8 mouse cellular contexts compared by ENCODE assay signal in genomic region chr2:155053512-155053911, GRCm38 (mm10). TPM values are rescaled to one million over a fixed set of nuclear protein-coding genes. Genes with fewer than 3 reads are reported as not detected.
DNase-seq lines count a peak whose midpoint lies in the region; ATAC-seq and TF ChIP-seq lines count a peak whose summit lies in the region.
"Not testable (repeated sequence)": the region's sequence is repeated elsewhere in the genome, so short reads cannot be mapped to it uniquely, and the experiment has no call there.
"Had no signal": no experiment of that assay in that cellular context is flagged by ENCODE, and none has a peak within 500 bp of the region (broad histone marks: within the 10 kb centered on the region; RNA-seq: fewer than 3 reads in every experiment).

No protein-coding gene starts in this region.

- H3K27me3 ChIP-seq in CH12.LX (replicated peaks); liver, adult 2 months (ENCODE audit: control insufficient read depth, insufficient read depth, low read length); liver, postnatal 0 days (ENCODE audit: insufficient read depth, low read length): not testable (repeated sequence)

- not testable (repeated sequence) for TF ChIP-seq POLR2A in CH12.LX (IDR thresholded peaks at IDR 0.05; ENCODE audit: low read depth, low read length); liver, adult 2 months (IDR thresholded peaks at IDR 0.05; ENCODE audit: extremely low read depth, insufficient read depth, low read length)

- H3K9me3 ChIP-seq in CH12.LX (replicated peaks; ENCODE audit: low read length); ES-E14 (ENCODE audit: control insufficient read depth, insufficient read depth, low read depth, low read length); liver, postnatal 0 days (ENCODE audit: low read length): not testable (repeated sequence)

- H3K9ac ChIP-seq in CH12.LX (ENCODE audit: insufficient read depth, low read depth); ES-E14 (ENCODE audit: insufficient read depth, low read depth, low read length, poor library complexity, severe bottlenecking); liver, adult 2 months (ENCODE audit: low read depth, low read length); liver, postnatal 0 days (replicated peaks): not testable (repeated sequence)

- DNase-seq in CH12.LX (ENCODE audit: extremely low read depth); ES-E14 (ENCODE audit: low read depth, low spot score); liver, postnatal 0 days: not testable (repeated sequence)
- peak; percentile 60 for DNase-seq in liver, adult 2 months (ENCODE audit: extremely low read depth, low read depth, low spot score)

- dilution Hi-C loops in CH12.LX (cut with MboI; ENCODE audit: extremely low pct_ligation_motif_present, extremely low pct_unique_long_range_greater_than_20kb, low sequenced_read_pairs): not testable (repeated sequence)

- not testable (repeated sequence) for ATAC-seq in liver, postnatal 0 days

- not testable (repeated sequence) for TF ChIP-seq CTCF in CH12.LX (conservative IDR thresholded peaks at IDR 0.05 in 1 of 2, IDR thresholded peaks at IDR 0.05 in 1 of 2; ENCODE audit: low read depth in 2 of 2, low read length in 2 of 2); liver, adult 2 months (IDR thresholded peaks at IDR 0.05; ENCODE audit: low read depth, low read length); liver, postnatal 0 days (IDR thresholded peaks at IDR 0.05; ENCODE audit: low read depth)

- not testable (repeated sequence) for TF ChIP-seq EP300 in CH12.LX (IDR thresholded peaks at IDR 0.05; ENCODE audit: low read length); liver, postnatal 0 days (IDR thresholded peaks at IDR 0.05; ENCODE audit: low read depth)

- peaks cover 2 to 47% of the 10 kb centered on the region in 2 experiments for H3K36me3 ChIP-seq in CH12.LX (replicated peaks in 1 of 2; ENCODE audit: control insufficient read depth in 1 of 2, insufficient read depth in 1 of 2, low read length in 1 of 2)
- H3K36me3 ChIP-seq in ES-E14 (ENCODE audit: control insufficient read depth, insufficient read depth, low read length, poor library complexity, severe bottlenecking); liver, adult 2 months (ENCODE audit: control insufficient read depth, insufficient read depth, low read length); liver, postnatal 0 days (replicated peaks; ENCODE audit: insufficient read depth, low read length): not testable (repeated sequence)

- in situ Hi-C loops in CH12.LX (cut with MboI; ENCODE audit: low pct_ligation_motif_present, low pct_unique_long_range_greater_than_20kb, low sequenced_read_pairs); ES-E14 (cut with MboI; ENCODE audit: low sequenced_read_pairs in 2 of 2, unreplicated experiment in 2 of 2): not testable (repeated sequence)

- H3K4me2 ChIP-seq in CH12.LX (ENCODE audit: insufficient read depth, low read depth, poor library complexity, severe bottlenecking); liver, postnatal 0 days (ENCODE audit: low read depth, low read length): not testable (repeated sequence)

- not testable (repeated sequence) for TF ChIP-seq RAD21 in CH12.LX (IDR thresholded peaks at IDR 0.05; ENCODE audit: low read depth, low read length)

- H3K4me3 ChIP-seq in CH12.LX (replicated peaks in 1 of 3; ENCODE audit: low read depth in 2 of 3, low read length in 2 of 3, poor library complexity in 1 of 3); ES-E14 (ENCODE audit: insufficient read depth in 1 of 2, low read depth in 1 of 2, low read length in 2 of 2, poor library complexity in 1 of 2, severe bottlenecking in 1 of 2); liver, adult 2 months (ENCODE audit: insufficient read depth, low read depth, low read length); liver, postnatal 0 days (ENCODE audit: low read depth, low read length): not testable (repeated sequence)

- H3K4me1 ChIP-seq in CH12.LX (ENCODE audit: control insufficient read depth in 1 of 2, insufficient read depth in 2 of 2): peaks cover 4 to 47% of the 10 kb centered on the region in 2 experiments
- not testable (repeated sequence) for H3K4me1 ChIP-seq in ES-E14 (ENCODE audit: control insufficient read depth in 2 of 2, insufficient read depth in 2 of 2, low read length in 2 of 2, poor library complexity in 1 of 2)
- H3K4me1 ChIP-seq in liver, adult 2 months (ENCODE audit: control insufficient read depth, insufficient read depth, low read length): peaks cover 45% of the 10 kb centered on the region
- peaks cover 25% of the 10 kb centered on the region for H3K4me1 ChIP-seq in liver, postnatal 0 days (ENCODE audit: insufficient read depth)

- 67% methylated on average over 8 of the region's 8 CpGs for WGBS in liver, adult 2 months
- 79% methylated on average over 8 of the region's 8 CpGs for WGBS in liver, postnatal 0 days (ENCODE audit: insufficient replicate concordance)

- H3K27ac ChIP-seq in CH12.LX (ENCODE audit: insufficient read depth, low read depth); ES-E14 (ENCODE audit: insufficient read depth, low read depth, low read length, poor library complexity, severe bottlenecking): not testable (repeated sequence)
- H3K27ac ChIP-seq in liver, adult 2 months (replicated peaks; ENCODE audit: insufficient read depth, low read depth, low read length): peak overlapping the region; percentile 100
- H3K27ac ChIP-seq in liver, postnatal 0 days (ENCODE audit: low read depth): peak overlapping the region; percentile 95

- H3K79me2 ChIP-seq in CH12.LX (replicated peaks; ENCODE audit: control insufficient read depth, extremely low read depth, insufficient read depth, poor library complexity, severe bottlenecking); liver, adult 2 months (ENCODE audit: control insufficient read depth, insufficient read depth, low read length): not testable (repeated sequence)

TF ChIP-seq in CH12.LX, 34 proteins besides CTCF, POLR2A, EP300 and RAD21:
- 0 out of 2 replicates have a peak, but pooled peaks have one; percentile 8 for TF ChIP-seq ZNF384 (IDR thresholded peaks at IDR 0.05; ENCODE audit: low read depth, low read length)

TF ChIP-seq in ES-E14, 5 proteins besides CTCF, POLR2A, EP300 and RAD21:
- peak; percentile 68; the same call in 1 of the 2 replicates for TF ChIP-seq ZNF384 (IDR thresholded peaks at IDR 0.05; ENCODE audit: low read depth, low read length)
TF ChIP-seq in ES-E14: peak in this region for 1; not testable (repeated sequence) for 4.

RNA-seq across cellular contexts. Expression of gene Ahcy, which starts 20.8 kb away (rescaled TPM):
- total RNA-seq in CH12.LX (2012; rRNA removed): 514 and 556 TPM in 2 replicates
- 529 and 543 TPM in 2 replicates for total RNA-seq in CH12.LX (2014; rRNA removed)
- polyA plus RNA-seq in CH12.LX (2012; ENCODE audit: insufficient read length, low read depth): 364 and 444 TPM in 2 replicates
- 79.6 and 90.8 TPM in 2 replicates for total RNA-seq in ES-E14 (2012; rRNA removed)
- total RNA-seq in liver, adult 2 months (2014; rRNA removed): 1,859 and 1,996 TPM in 2 replicates
- polyA plus RNA-seq in liver, adult 2 months (2012; rRNA removed): 1,364 and 1,580 TPM in 2 replicates
- 224 and 247 TPM in 2 replicates for polyA plus RNA-seq in liver, postnatal 0 days (2015; fragmentation: Nextera tagmentation; extraction: Ambion mirVana)

RNA-seq across cellular contexts. Expression of gene Gm14226, which starts 35.4 kb away (rescaled TPM):
- total RNA-seq in CH12.LX (2012; rRNA removed): 0.13 TPM in 1 of 2 replicates, not detected in the other
- total RNA-seq in CH12.LX (2014; rRNA removed): not detected in 2 replicates
- polyA plus RNA-seq in CH12.LX (2012; ENCODE audit: insufficient read length, low read depth): 0.10 TPM in 1 of 2 replicates, not detected in the other
- total RNA-seq in ES-E14 (2012; rRNA removed): 0.04 and 0.11 TPM in 2 replicates
- under 0.01 TPM in 1 of 2 replicates, not detected in the other for total RNA-seq in liver, adult 2 months (2014; rRNA removed)
- polyA plus RNA-seq in liver, adult 2 months (2012; rRNA removed): 0.02 TPM in 1 of 2 replicates, not detected in the other
- polyA plus RNA-seq in liver, postnatal 0 days (2015; fragmentation: Nextera tagmentation; extraction: Ambion mirVana): 0.78 and 1.0 TPM in 2 replicates
- polyA plus RNA-seq: C2C12; CD4-positive, CD25-positive, alpha-beta regulatory T cell, adult 4 months; cerebellum, adult 2 months; G1E had no signal
